Mouse (Mus musculus): ENCODE measurements around the gene Tnfrsf17.
"Not testable (repeated sequence)": the region's sequence is repeated elsewhere in the genome, so short reads cannot be mapped to it uniquely, and the experiment has no call there.

Gene Tnfrsf17

DNA sequence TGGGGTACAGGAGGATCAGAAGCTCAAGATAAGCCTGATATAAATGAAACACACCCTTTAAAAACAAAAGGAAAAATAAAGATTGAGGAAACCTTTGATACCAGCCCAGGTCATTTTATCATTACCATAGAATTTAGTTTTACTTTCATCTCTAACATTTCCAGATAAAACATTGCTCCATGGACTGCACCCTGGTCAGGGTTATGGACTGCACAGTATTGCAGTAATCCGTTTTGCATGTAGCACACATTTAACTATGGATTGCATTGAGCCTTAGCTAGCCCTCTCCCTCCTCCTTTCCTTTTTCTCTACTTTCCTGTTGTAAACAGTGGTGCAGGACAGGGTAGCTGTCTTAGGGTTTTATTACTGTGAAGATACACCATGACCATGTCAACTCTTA is 17.4 kb downstream of the Tnfrsf17 start:
- DNase-seq (ENCODE audit: low read depth, low spot score) = no peak

- no peak for DNase-seq (ENCODE audit: low read depth, low spot score)
Measured at GRCm38 (mm10) chr16:11343292-11343815, 29.7 kb downstream of the Tnfrsf17 start.

DNA sequence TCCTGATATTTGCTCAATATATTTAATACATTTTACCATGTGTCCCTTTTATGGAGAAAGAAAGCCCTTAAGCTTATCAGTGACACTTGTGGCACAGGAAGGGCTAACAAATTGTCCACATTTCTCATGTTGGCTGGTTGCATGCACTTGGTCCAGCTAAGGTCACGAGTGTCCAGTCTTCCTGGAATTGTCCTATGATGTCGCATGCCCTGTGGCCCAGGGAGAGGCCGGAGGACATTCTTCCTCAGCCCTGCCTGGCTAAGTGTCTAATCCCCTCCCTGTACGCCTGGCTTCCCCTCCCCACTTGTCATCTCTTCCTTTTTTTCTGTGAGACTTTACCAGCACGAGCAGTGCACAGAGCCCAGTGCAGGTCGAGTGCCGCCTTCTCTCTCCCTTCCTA is 38.3 kb downstream of the Tnfrsf17 start:
- no peak for DNase-seq (ENCODE audit: low read depth, low spot score)

- no peak for DNase-seq (ENCODE audit: low read depth, low spot score)
Measured at GRCm38 (mm10) chr16:11359173-11359572, 45.6 kb downstream of the Tnfrsf17 start.

GRCm38 (mm10) chr16:11359919-11360318 is 46.3 kb downstream of the Tnfrsf17 start:
- peak; percentile 18 for DNase-seq (ENCODE audit: low read depth, low spot score)

DNA sequence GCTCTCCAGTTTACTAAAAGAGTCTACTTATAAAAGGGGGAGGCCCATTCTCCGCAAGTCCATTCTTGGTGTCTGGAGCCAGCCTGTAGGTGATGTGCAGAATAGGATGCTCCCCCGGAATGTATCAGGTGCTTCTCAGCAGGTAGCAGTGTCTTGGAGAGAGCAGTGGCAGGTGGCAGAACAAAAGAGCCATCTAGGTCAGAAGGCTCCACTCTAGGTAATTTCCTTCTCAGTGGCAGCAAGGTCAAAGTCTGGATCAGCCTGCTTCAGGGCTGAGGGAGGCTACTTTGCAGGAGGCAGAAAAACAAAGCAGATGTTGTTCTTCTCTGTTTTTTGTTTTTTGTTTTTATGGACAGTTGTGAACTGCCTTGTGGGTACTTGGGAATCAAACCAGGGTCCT is 47.0 kb downstream of the Tnfrsf17 start:
- DNase-seq (ENCODE audit: low read depth, low spot score) = not testable (repeated sequence)

DNA sequence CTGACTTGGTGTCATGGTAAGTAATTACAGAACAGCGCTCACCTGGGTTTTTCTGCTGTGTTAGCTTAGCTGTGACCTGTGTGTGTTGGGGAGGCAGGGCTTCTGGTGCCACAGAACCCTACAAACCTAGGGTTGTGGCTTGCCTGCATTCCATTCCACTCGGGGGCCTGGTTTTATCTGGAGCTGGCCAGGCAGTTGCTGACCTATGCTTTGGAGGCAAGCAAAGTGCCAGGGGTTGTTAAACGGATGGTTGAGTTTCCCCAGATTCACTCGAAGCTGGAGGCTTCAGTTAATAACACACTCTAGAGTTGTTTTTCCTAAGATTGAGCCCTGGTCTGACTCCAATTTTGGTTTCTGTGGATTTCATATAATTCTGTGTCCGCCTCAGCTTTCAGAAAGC is 52.0 kb downstream of the Tnfrsf17 start:
- no peak for DNase-seq (ENCODE audit: low read depth, low spot score)

DNA sequence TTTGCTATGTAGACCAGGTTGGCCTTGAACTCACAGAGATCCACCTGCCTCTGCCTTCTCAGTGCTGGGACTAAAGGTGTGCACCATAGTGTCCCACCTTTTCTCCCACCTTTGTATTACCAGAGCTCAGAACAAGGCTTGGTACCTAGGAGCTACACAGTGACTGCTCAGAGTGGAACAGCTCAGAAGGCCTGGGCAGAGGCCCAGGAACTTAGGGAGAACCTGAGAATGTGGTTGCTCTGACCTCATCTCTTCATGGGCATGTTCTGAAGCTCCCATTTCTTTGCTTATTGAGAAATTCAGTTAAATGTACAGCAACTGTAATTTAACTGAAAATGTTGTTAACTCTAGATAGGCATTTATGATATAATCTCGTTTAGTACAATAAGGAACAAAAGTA is 53.2 kb downstream of the Tnfrsf17 start:
- no peak for DNase-seq (ENCODE audit: low read depth, low spot score)

GRCm38 (mm10) chr16:11368412-11368811 is 54.8 kb downstream of the Tnfrsf17 start:
- DNase-seq (ENCODE audit: low read depth, low spot score) = no peak

GRCm38 (mm10) chr16:11369162-11369561 is 55.5 kb downstream of the Tnfrsf17 start:
- DNase-seq (ENCODE audit: low read depth, low spot score) = no peak

- no peak for DNase-seq (ENCODE audit: low read depth, low spot score)
Measured at GRCm38 (mm10) chr16:11369642-11370041, 56.0 kb downstream of the Tnfrsf17 start.

Data from WW6 (cell line).